Comparison of ENCODE assay signal across 13 mouse cellular contexts in genomic region chr13:99500609-99501008, GRCm38 (mm10). TPM values are rescaled to one million over a fixed set of nuclear protein-coding genes. Genes with fewer than 3 reads are reported as not detected.
DNase-seq lines count a peak whose midpoint lies in the region; TF ChIP-seq lines count a peak whose summit lies in the region.
"Had no signal": no experiment of that assay in that cellular context is flagged by ENCODE, and none has a peak within 500 bp of the region (broad histone marks: within the 10 kb centered on the region; RNA-seq: fewer than 3 reads in every experiment).

No protein-coding gene starts in this region.

- peak; percentile 79 for DNase-seq in heart, adult 11 months
- no peak for DNase-seq in heart, postnatal 25 days (ENCODE audit: low spot score)
- no peak for DNase-seq in forebrain, embryonic 10.5 days (ENCODE audit: extremely low spot score, low spot score)
- no peak for DNase-seq in limb, embryonic 10.5 days (ENCODE audit: low spot score)
- no peak for DNase-seq in heart, postnatal 14 days
- no peak for DNase-seq in right cerebral cortex, adult 18-20 months
- DNase-seq in right cerebral cortex, adult 2 months (ENCODE audit: low spot score in 2 of 2), result no peak
- DNase-seq: cerebellum, adult 18-20 months; gastrocnemius, postnatal 14 days; liver, postnatal 0 days; retina, postnatal 1 day had no signal

- no peaks in the 10 kb centered on the region for H3K27me3 ChIP-seq in E14TG2a.4 (ENCODE audit: insufficient read depth, low read length)
- no peaks in the 10 kb centered on the region for H3K27me3 ChIP-seq in forebrain, embryonic 10.5 days (ENCODE audit: poor library complexity, severe bottlenecking)
- H3K27me3 ChIP-seq in limb, embryonic 10.5 days (ENCODE audit: low read depth, poor library complexity, severe bottlenecking), result no peaks in the 10 kb centered on the region

- H3K9me3 ChIP-seq in E14TG2a.4 (ENCODE audit: low read length), result no peaks in the 10 kb centered on the region
- H3K9me3 ChIP-seq in forebrain, embryonic 10.5 days, result no peaks in the 10 kb centered on the region
- no peaks in the 10 kb centered on the region for H3K9me3 ChIP-seq in limb, embryonic 10.5 days (replicated peaks)

- WGBS in forebrain, embryonic 10.5 days, result 73% methylated on average over 3 of the region's 3 CpGs
- WGBS in limb, embryonic 10.5 days, result 71% methylated on average over 3 of the region's 3 CpGs

- peaks cover 55% of the 10 kb centered on the region for H3K36me3 ChIP-seq in E14TG2a.4 (ENCODE audit: insufficient read depth, low read length)
- peaks cover 85% of the 10 kb centered on the region for H3K36me3 ChIP-seq in forebrain, embryonic 10.5 days (replicated peaks)
- peaks cover 5% of the 10 kb centered on the region; the same call in 1 of the 2 replicates for H3K36me3 ChIP-seq in limb, embryonic 10.5 days

- H3K27ac ChIP-seq in forebrain, embryonic 10.5 days, result peak overlapping the region; percentile 85
- H3K27ac ChIP-seq in limb, embryonic 10.5 days, result peak overlapping the region; percentile 75; the same call in 1 of the 2 replicates

- peaks cover 55% of the 10 kb centered on the region for H3K4me1 ChIP-seq in E14TG2a.4 (replicated peaks; ENCODE audit: low read depth, low read length)
- H3K4me1 ChIP-seq in forebrain, embryonic 10.5 days, result peaks cover 50% of the 10 kb centered on the region
- H3K4me1 ChIP-seq in limb, embryonic 10.5 days, result peaks cover 32% of the 10 kb centered on the region

- intact Hi-C loops in heart, postnatal 25 days (cut with DNase I), result no loop called here
- intact Hi-C loops in heart, postnatal 14 days (cut with DNase I), result no loop called here

- TF ChIP-seq CTCF in E14TG2a.4 (conservative IDR thresholded peaks at IDR 0.05; ENCODE audit: low read length), result 0 out of 2 replicates have a peak, but pooled peaks have one; percentile 11

- no peak overlapping the region for H3K4me3 ChIP-seq in E14TG2a.4 (replicated peaks; ENCODE audit: low read length)
- no peak overlapping the region for H3K4me3 ChIP-seq in forebrain, embryonic 10.5 days
- no peak overlapping the region for H3K4me3 ChIP-seq in limb, embryonic 10.5 days

RNA-seq across cellular contexts. Expression of gene Map1b, which starts 15.7 kb away (rescaled TPM):
- 10 to 100 TPM; 12.4 to 14.9 TPM for total RNA-seq in heart, postnatal 25 days (2021)
- 403 and 460 TPM in 2 replicates for polyA plus RNA-seq in forebrain, embryonic 10.5 days (2016; fragmentation: Nextera tagmentation; extraction: Ambion mirVana)
- 60.1 and 64.6 TPM in 2 replicates for polyA plus RNA-seq in limb, embryonic 10.5 days (2016; fragmentation: Nextera tagmentation; extraction: Ambion mirVana)
- total RNA-seq in heart, postnatal 14 days (2021), result 10 to 100 TPM; 20.6 to 24.3 TPM
- total RNA-seq: MEL had no signal
